Mouse (Mus musculus) megakaryocyte, adult 5-6 weeks (primary cell): ENCODE data around the gene Cdkn2a. TPM values are rescaled to one million over a fixed set of nuclear protein-coding genes. Genes with fewer than 3 reads are reported as not detected.

ENCODE experiments used
- ATAC-seq: 2 replicates; pipeline ENCODE4 v1.8.0; 2016; ENCODE audit warnings: mild to moderate bottlenecking, inconsistent platforms; ENCODE audit not compliant: poor library complexity, severe bottlenecking
- total RNA-seq, 2 experiments: library from RNA; stranded (forward) in 1 of 2; stranded (reverse) in 1 of 2; fragments of 153-499, 151-499 nt in 1 of 2; fragments of 221-1000, 200-1000 nt in 1 of 2; gene quantifications; 2 replicates each; pipeline versions ENCODE4 v1.2.3 to v1.2.4; 2015 to 2017

The Cdkn2a gene
- total RNA-seq (2015), result not detected in 2 replicates
- not detected in 2 replicates for total RNA-seq (2017)

GRCm38 (mm10) chr4:89294486-89295440 lies at the start of gene Cdkn2a:
Gene Cdkn2a (minus strand): TSS chr4:89294653.
- ATAC-seq, result peak; percentile 83

- no peak for ATAC-seq
These were observed 19.0 kb upstream of the Cdkn2a start for GRCm38 (mm10) chr4:89313461-89313860.

DNA sequence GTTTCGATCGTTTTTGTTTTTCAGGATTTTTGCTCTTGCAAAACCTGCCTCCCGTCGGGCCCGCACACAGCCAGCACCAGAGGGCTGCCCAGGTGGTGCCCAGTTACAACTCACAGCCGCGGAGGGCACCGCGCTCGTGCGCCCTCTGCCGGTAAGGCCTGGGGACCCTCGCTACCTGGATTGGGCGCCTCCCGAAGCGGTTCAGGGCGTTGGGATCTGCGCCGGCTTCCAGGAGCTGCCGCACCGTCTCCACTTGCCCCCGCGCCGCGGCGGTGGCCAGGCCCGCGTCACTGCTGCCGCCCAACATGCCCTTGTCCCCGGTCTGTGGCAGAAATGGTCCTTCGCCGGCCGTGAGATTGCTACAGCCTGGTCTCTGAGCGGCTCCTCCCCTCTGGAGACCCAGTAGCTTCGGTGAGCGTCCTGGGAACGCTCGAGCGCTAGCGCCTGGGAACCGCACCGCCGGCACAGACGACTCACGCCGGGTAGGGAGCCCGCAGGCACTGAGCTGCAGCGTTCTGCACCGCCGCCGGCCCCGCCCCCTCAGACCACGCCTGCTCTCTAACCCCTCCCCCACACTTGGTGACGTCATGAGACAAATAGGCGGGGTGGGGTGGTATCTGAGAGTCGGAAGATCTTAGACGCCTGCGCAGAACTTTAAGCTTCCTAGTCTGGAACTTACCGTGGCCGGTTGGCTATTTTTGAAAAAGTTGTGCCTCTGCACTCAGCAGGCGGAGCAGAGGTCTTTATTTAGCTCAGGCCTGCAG lies 16.2 kb upstream of the Cdkn2a start, which contains the start of gene Cdkn2b:
Gene Cdkn2b (minus strand): TSS at position 549 of the 764 bp plus-strand sequence.
- peak; percentile 89 for ATAC-seq

- ATAC-seq, result no peak
These were observed 15.5 kb upstream of the Cdkn2a start for GRCm38 (mm10) chr4:89309996-89310395.

DNA sequence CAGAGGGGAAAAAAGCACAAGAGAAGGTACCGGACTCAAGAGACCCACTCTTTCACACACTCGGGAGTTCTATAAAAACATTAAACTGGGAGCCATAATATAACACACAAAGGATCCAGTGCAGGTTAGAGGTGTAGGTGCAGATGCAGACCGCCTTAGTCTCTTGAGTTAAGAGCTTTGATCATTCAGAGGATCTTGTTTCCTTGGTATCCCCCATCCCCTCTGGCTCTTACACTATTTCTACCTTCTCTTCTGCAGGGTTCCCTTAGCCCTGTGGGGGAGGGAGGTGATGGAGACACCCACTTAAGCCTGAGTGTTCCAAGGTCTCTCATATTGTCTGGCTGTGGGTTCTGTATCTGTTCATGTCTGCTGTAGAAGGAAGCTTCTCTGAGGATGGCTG lies 13.5 kb upstream of the Cdkn2a start:
- ATAC-seq, result no peak

- ATAC-seq, result no peak
These were observed 12.4 kb upstream of the Cdkn2a start for GRCm38 (mm10) chr4:89306798-89307365.

DNA sequence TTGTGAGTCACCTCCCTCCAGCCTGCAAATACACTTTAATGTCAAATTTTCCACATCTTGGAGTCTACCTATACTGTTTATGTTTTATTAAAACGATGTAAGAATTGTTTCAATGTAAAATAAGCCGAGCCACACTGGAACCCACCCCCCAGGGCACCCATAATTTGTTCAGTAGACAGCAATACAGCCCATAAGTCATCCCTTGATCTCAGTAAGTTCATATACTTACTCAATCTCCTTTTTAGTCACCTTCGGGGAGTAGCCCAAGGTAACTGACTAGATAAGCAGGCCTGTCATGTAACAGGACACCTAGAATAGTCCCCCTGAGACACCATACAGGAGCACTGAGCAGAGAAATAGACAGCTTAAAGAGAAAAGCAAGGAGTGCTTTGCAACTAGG lies 11.2 kb upstream of the Cdkn2a start:
- no peak for ATAC-seq

GRCm38 (mm10) chr4:89303281-89303995 lies 9.0 kb upstream of the Cdkn2a start:
- no peak for ATAC-seq

DNA sequence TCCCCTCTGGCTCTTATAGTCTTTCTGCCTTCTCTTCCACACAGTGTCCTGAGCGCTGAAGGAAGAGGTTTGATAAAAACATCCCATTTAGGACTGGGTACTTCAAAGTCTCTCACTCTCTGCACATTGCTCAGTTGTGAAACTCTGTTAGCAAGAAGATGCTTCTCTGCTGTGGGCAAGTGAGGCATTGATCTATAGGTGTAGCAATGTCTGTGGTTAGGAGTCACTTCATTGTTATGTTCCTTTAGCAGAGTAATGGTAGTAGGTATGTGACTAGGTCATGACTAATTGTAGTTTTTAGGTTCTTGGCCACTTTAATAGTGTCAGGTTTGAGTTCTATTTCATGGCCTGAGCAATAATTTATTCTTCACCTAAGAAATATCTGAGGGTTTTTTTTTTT lies 7.7 kb upstream of the Cdkn2a start:
- ATAC-seq, result no peak

- ATAC-seq, result no peak
These were observed 5.3 kb upstream of the Cdkn2a start for GRCm38 (mm10) chr4:89299721-89300120.

DNA sequence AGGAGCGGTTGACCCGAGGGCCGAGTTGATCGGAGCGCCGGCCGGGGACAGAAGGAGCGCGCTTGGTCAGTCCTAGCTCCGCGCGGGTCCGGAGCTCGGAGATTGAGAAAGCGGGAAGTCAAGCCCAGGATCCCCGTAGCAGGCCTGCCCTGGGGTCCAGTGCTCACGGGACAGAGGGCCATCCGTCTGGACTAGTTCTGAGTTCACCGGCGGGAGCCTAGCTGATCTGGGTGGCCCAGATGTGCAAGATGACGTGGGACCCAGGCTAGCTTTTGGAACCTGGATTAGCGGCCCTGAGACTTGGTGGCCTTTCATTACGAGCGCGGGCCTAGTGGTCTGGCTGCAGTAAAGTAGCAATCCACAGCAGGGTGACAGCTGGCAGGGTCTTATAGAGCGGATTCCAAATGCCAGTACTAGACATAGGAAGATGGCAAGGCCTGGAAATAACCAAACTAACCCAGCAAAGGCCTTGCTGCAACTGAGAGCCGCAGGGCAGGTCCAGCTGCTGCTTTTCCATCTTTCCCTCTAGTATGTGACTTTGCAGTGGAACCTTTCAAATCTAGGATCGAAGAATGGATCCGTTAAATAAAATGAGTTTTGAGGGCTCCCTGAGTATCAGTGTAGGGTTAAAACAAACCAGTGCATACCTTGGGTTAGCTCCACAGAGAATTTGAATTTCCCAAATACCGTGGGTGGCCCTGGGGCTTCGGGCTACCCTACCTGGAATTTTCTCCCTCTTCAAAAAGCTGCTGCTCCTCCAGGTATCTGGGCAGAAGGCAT lies 1.2 kb upstream of the Cdkn2a start:
- ATAC-seq, result peak; percentile 53

- ATAC-seq, result no peak
These were observed 365 bp downstream of the Cdkn2a start for GRCm38 (mm10) chr4:89294091-89294485.

GRCm38 (mm10) chr4:89293516-89293915 lies 937 bp downstream of the Cdkn2a start:
- ATAC-seq, result no peak

- no peak for ATAC-seq
These were observed 5.4 kb downstream of the Cdkn2a start for GRCm38 (mm10) chr4:89289028-89289427.

DNA sequence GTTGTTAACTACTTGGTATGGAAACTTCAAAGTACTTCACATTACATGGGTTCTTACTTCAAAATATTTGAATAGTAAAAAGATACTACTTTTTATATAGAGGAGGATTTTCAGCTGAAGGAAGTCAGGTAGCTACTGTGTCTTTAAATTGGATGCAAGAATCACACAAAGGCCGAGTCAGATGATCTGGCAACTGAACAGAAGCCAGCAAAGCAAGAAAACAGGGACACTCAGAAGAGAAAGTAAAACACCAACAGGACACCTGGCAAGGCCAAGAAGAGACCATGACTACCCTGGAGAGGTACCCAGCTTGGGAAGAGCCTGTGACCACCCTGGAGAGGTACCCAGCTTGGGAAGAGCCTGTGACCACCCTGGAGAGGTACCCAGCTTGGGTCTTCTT lies 7.9 kb downstream of the Cdkn2a start:
- ATAC-seq, result no peak

DNA sequence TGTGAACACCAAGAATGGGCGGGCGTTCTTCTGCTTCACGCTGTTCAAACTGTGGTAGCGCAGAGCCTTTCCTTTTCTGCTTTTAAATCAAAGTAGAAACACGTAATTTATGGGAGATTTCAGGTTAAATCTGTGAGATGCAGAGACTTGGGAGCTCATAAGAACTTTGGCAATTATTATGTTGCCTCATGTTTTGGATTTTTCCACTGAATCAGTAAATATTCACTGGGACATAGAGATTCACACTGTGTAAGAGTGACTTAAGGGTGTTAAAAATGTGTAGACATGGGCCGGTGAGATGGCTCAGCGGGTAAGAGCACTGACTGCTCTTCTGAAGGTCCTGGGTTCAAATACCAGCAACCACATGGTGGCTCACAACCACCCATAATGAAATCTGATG lies 8.8 kb downstream of the Cdkn2a start:
- no peak for ATAC-seq

DNA sequence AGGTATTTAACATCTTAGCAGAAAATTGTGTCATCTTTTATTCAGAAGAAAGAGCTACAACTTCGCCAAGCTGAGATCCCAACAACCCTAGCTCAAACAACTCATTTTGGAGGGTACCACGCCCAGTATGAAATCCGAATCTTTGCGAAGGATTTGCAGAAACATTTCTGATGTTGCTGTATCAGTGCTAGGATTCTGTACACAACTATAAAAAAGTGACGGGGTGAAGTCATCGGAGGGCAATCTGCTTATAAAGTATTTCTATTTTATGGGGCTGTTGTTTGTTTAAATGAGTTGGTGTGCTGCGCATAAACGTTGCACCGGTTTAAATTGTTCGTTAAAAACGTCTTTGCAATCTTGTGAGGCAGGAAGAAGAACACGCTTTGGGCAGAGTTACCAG lies 11.8 kb downstream of the Cdkn2a start:
- ATAC-seq, result no peak

DNA sequence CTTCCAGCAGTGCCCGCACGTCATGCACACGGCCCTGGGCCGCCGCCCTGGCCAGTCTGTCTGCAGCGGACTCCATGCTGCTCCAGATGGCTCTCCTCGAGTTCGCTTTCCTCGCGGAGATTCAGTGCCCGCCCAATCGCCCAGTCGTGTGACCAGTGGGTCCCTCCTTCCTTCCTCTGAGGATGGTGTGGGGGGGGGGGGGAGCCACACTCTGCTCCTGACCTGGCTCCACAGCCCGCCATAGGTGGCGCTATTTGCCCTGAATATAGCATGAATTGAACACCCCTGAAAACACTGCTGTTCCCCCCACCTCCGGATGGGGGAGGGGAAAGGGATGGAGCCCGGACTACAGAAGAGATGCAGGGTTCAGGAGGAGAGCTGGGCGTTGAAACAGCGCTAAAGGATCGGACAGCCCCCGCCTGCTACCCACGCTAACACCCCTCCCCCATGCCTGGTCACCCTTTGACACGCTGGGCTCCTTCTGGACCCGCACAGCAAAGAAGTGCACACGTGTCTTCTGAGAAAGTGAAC lies 12.4 kb downstream of the Cdkn2a start:
- peak; percentile 66 for ATAC-seq

- ATAC-seq, result no peak
These were observed 13.2 kb downstream of the Cdkn2a start for GRCm38 (mm10) chr4:89281236-89281635.

DNA sequence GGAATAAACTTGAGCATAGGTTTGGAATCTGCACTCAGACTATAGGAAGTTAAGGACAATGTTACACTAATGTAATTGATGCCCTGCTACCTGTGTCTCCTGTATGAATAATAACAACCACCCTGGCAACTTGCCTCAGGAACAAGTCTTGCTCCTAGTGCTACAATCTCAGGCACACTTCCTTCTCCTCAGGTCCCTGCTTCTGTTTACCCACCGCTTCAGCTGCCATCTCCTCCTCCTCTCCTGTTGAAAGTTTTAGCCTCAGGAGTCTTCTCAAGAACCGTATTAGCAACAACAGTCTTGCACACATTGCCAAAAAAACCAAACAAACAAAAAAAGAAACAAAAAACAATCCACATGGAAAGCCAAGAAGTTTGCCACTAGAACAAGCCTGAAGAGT lies 14.8 kb downstream of the Cdkn2a start:
- ATAC-seq, result no peak
